ENCODE assay signal across 1 mouse cellular context in the genomic region with DNA sequence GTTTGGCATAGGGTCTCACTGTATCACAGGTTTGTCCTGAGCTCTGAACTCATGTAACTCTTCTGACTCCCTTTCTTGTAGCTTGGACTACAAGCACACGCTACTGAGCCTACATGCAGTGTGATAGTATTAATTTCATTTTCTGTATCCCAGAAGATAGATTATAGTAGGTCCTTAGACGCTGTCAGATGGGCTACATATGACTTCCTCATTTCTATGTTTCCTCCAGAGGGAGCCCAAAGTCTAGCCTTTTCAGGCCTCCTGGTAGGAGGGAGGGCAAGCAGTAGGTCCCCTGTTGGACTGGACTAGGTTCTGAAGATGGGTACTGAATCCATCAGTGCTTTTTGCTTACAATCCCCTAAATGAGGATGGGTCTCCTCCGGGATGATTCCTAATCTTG.
TF ChIP-seq lines count a peak whose summit lies in the region.

No protein-coding gene starts in this region.

TF ChIP-seq in MEL, 35 proteins besides CTCF, POLR2A, EP300 and RAD21 (continued from another document):
- TF ChIP-seq ELF1 (IDR thresholded peaks at IDR 0.05; ENCODE audit: low read depth, low read length) (peak; percentile 53; the same call in 1 of the 2 replicates), HCFC1 (IDR thresholded peaks at IDR 0.05; ENCODE audit: low read depth, low read length) (peak; percentile 31; the same call in 1 of the 2 replicates), SIN3A (IDR thresholded peaks at IDR 0.05; ENCODE audit: low read length) (peak; percentile 66; the same call in 1 of the 2 replicates)
